Mouse (Mus musculus) kidney, postnatal 0 days (tissue): ENCODE measurements at regions not wholly inside any gene's neighbourhood (a gene's known extent, or its start where the extent isn't known, plus 50 kb on each side); places are given as distances from the start of the nearest gene placed in this dataset.

Source experiments
- ATAC-seq: fragments of 200-750 bp; cut with Nextera tagmentation; replicated peaks from 2 replicates; pipeline ENCODE4 v1.8.0; 2017; ENCODE audit warnings: low read depth, moderate number of reproducible peaks, moderate TSS enrichment, moderate library complexity; ENCODE audit not compliant: low FRiP score
- DNase-seq: peaks from one replicate; pipeline ENCODE4 v3.0.0-alpha.2; 2016; ENCODE audit warnings: low spot score
- H3K27ac ChIP-seq: fragments of 300-500 bp; sonication (generic); 2 replicates; pipeline ENCODE4 v1.5.1; 2014; ENCODE audit warnings: mild to moderate bottlenecking
- H3K27me3 ChIP-seq: fragments of 300-500 bp; sonication (generic); 2 replicates; pipeline ENCODE4 v1.6.1; 2014; ENCODE audit warnings: low read length, mixed read lengths; ENCODE audit not compliant: insufficient read depth
- H3K36me3 ChIP-seq: fragments of 300-500 bp; sonication (generic); 2 replicates; pipeline ENCODE4 v1.6.1; 2014; ENCODE audit warnings: low read length, mixed read lengths; ENCODE audit not compliant: insufficient read depth
- H3K4me1 ChIP-seq: fragments of 300-500 bp; sonication (generic); replicated peaks from 2 replicates; pipeline ENCODE4 v1.6.1; 2014; ENCODE audit warnings: antibody characterized with exemption, low read length, mixed read lengths; ENCODE audit not compliant: insufficient read depth
- H3K4me2 ChIP-seq: fragments of 300-500 bp; sonication (generic); 2 replicates; pipeline ENCODE4 v1.6.1; 2014; ENCODE audit warnings: mild to moderate bottlenecking, low read length, moderate library complexity, mixed read lengths
- H3K4me3 ChIP-seq: fragments of 300-500 bp; sonication (generic); replicated peaks from 2 replicates; pipeline ENCODE4 v1.5.1; 2014; ENCODE audit warnings: low read depth, low read length
- H3K9ac ChIP-seq: fragments of 300-500 bp; sonication (generic); 2 replicates; pipeline ENCODE4 v1.6.1; 2014; ENCODE audit warnings: low read depth, low read length
- H3K9me3 ChIP-seq: fragments of 300-500 bp; sonication (generic); replicated peaks from 2 replicates; pipeline ENCODE4 v1.6.1; 2016; ENCODE audit warnings: low read length, inconsistent platforms, mixed read lengths
- CTCF ChIP-seq: IDR thresholded peaks from 2 replicates; pipeline ENCODE4 v1.5.1; 2016; ENCODE audit warnings: antibody characterized with exemption, low read depth, mild to moderate bottlenecking, moderate library complexity
- WGBS: fragments of 180-500 bp; shearing (Covaris S2); extraction: QIAGEN DNeasy Blood & Tissue Kit; methylation state at CpG from one replicate; pipeline ENCODE4 v1.1.7; 2014; 5-methylcytosine and 5-hydroxymethylcytosine counted together

DNA sequence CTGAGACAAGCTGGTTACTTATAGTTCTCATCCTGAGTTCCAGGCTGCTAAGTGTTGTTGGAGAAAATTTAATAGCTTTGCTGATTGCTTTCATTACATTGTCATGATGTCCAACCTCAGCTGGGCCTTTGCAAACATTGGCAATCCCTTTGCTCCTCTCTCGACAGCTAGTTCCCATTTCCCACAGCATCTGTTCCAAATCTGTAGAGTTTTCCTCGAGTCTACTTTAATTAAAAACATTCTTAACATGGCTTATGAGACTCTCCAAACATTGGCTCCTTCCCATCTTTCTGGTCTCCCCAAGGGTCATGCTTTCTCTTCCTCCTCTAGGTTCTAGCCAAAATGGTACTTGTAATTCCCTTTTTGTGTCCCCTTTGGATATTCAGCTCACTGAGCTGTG lies 672.6 kb upstream of the Gm8797 start:
- DNase-seq (peak; percentile 45), ATAC-seq (no peak)
- no peaks in the 10 kb centered on the region for H3K27me3 ChIP-seq
- no peak overlapping the region for H3K27ac ChIP-seq
- no peaks in the 10 kb centered on the region for H3K9me3 ChIP-seq
- H3K4me3 ChIP-seq, result no peak overlapping the region
- WGBS, result 42% methylated on average over 2 of the region's 2 CpGs
- no peak overlapping the region for H3K4me2 ChIP-seq
- H3K4me1 ChIP-seq, result no peaks in the 10 kb centered on the region
- no peak for TF ChIP-seq CTCF
- no peak overlapping the region for H3K9ac ChIP-seq
- no peaks in the 10 kb centered on the region for H3K36me3 ChIP-seq

DNA sequence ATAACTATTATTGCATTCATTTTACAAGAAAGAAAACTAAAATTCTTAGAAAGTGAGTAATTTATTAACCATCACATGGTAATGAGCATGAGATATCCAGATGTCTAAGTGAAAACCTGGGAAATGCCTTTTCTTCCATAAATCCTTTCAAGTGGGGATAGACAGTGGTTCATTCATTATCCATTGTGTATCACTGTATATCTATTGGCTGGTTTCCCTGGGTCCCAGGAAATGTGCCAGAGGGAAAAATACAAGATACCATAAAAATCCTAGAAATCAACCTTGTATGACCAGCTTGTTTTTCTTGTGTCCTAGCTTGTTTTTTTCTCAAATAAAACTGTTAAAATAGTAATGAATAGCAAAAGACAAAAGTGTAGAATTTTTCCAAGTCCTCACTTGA lies 663.9 kb upstream of the Gm8797 start:
- Histone ChIP-seq H3K27me3 (no peaks in the 10 kb centered on the region), H3K9ac (no peak overlapping the region), H3K27ac (no peak overlapping the region), H3K9me3 (no peaks in the 10 kb centered on the region), H3K4me3 (no peak overlapping the region), H3K4me1 (no peaks in the 10 kb centered on the region), H3K4me2 (no peak overlapping the region), H3K36me3 (no peaks in the 10 kb centered on the region)
- ATAC-seq (no peak), DNase-seq (no peak)
- no peak for TF ChIP-seq CTCF

- WGBS, result 40% methylated on average over 1 of the region's 1 CpGs
- DNase-seq, result peak; percentile 63
- no peak for ATAC-seq
These were observed 661.7 kb upstream of the Gm8797 start for GRCm38 (mm10) chr3:5088867-5089266.

GRCm38 (mm10) chr3:5089393-5090010 lies 661.1 kb upstream of the Gm8797 start:
- Histone ChIP-seq H3K4me3 (no peak overlapping the region), H3K9ac (no peak overlapping the region), H3K4me1 (no peaks in the 10 kb centered on the region), H3K27me3 (no peaks in the 10 kb centered on the region), H3K27ac (no peak overlapping the region), H3K9me3 (no peaks in the 10 kb centered on the region), H3K36me3 (no peaks in the 10 kb centered on the region), H3K4me2 (no peak overlapping the region)
- ATAC-seq, result no peak
- 64% methylated on average over 4 of the region's 4 CpGs for WGBS
- DNase-seq, result no peak
- no peak for TF ChIP-seq CTCF

More at GRCm38 (mm10) chr3:5088867-5089266, 661.7 kb upstream of the Gm8797 start:
- H3K9me3 ChIP-seq, result no peaks in the 10 kb centered on the region
- H3K27ac ChIP-seq, result no peak overlapping the region
- H3K4me3 ChIP-seq, result no peak overlapping the region
- no peak overlapping the region for H3K4me2 ChIP-seq
- no peak for TF ChIP-seq CTCF
- no peak overlapping the region for H3K9ac ChIP-seq
- H3K27me3 ChIP-seq, result no peaks in the 10 kb centered on the region
- H3K4me1 ChIP-seq, result no peaks in the 10 kb centered on the region
- H3K36me3 ChIP-seq, result no peaks in the 10 kb centered on the region

DNA sequence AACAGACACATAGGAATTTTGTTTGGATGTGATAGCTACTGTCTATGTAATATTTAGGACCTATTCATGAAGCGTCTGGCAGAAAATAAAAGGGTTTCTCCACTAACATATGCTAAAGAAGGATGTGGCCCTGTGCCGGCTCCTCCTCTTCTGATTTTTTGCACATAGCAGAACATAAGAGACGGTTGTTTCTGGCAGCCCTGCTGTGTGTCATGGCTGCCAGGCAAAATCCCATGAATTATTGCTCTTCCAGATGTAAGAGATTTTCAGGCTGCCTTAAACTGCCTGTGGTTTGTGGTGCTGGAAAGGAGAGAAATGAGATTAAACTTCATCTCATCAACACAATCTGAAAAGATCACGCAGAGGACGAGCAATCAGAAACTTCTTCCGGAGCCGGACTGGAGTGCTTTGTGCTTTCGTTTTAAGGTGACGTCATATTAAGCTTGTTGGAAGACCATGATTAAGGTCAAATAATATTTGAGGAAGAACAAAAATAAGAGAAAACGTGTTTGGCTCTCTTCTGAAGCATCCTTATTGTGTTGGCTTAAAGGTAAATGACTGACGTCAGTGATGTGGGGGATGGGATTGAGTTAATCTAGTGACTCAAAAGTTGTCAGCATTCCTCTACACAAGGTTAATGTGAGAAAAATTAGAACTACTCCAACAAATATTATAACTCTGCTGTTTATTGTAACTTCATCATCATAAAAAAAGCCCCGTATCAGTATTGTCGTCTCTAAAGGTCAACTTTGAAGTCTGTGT lies 660.3 kb upstream of the Gm8797 start:
- no peaks in the 10 kb centered on the region for H3K4me1 ChIP-seq
- ATAC-seq (no peak), DNase-seq (peak; percentile 35)
- TF ChIP-seq CTCF, result no peak
- H3K27ac ChIP-seq, result no peak overlapping the region
- peak overlapping the region; percentile 0; the same call in 1 of the 2 replicates for H3K4me2 ChIP-seq
- H3K4me3 ChIP-seq, result 0 out of 2 replicates have a peak overlapping the region, but pooled peaks have one; percentile 0
- no peaks in the 10 kb centered on the region for H3K9me3 ChIP-seq
- H3K36me3 ChIP-seq, result no peaks in the 10 kb centered on the region
- WGBS, result 51% methylated on average over 13 of the region's 13 CpGs
- H3K27me3 ChIP-seq, result no peaks in the 10 kb centered on the region
- no peak overlapping the region for H3K9ac ChIP-seq

GRCm38 (mm10) chr3:5090987-5091386 lies 659.6 kb upstream of the Gm8797 start:
- no peak overlapping the region for H3K4me3 ChIP-seq
- no peak for DNase-seq
- H3K4me1 ChIP-seq, result no peaks in the 10 kb centered on the region
- H3K9me3 ChIP-seq, result no peaks in the 10 kb centered on the region
- no peak overlapping the region for H3K9ac ChIP-seq
- H3K27ac ChIP-seq, result no peak overlapping the region
- no peaks in the 10 kb centered on the region for H3K36me3 ChIP-seq
- no peaks in the 10 kb centered on the region for H3K27me3 ChIP-seq
- ATAC-seq, result no peak
- H3K4me2 ChIP-seq, result no peak overlapping the region
- no peak for TF ChIP-seq CTCF
